Mouse (Mus musculus) heart, embryonic 11.5 days (tissue): Measurements from ENCODE around the gene Mgat5. TPM values are rescaled to one million over a fixed set of nuclear protein-coding genes. Genes with fewer than 3 reads are reported as not detected.

Experiments
- ATAC-seq: fragments of 200-750 bp; cut with Nextera tagmentation; replicated peaks from 2 replicates; pipeline ENCODE4 v1.8.0; 2017; ENCODE audit warnings: moderate library complexity; ENCODE audit not compliant: insufficient number of reproducible peaks, low FRiP score, low TSS enrichment
- H3K27ac ChIP-seq: fragments of 300-500 bp; sonication (generic); 2 replicates; pipeline ENCODE4 v1.5.1; 2014; ENCODE audit warnings: mild to moderate bottlenecking, low read depth, low read length
- H3K27me3 ChIP-seq: fragments of 300-500 bp; sonication (generic); 2 replicates; pipeline ENCODE4 v1.6.1; 2014; ENCODE audit warnings: mild to moderate bottlenecking, low read length, mixed read lengths; ENCODE audit not compliant: control insufficient read depth, insufficient read depth
- H3K36me3 ChIP-seq: fragments of 300-500 bp; sonication (generic); 2 replicates; pipeline ENCODE4 v1.6.1; 2014; ENCODE audit warnings: mild to moderate bottlenecking, low read length, moderate library complexity, mixed read lengths; ENCODE audit not compliant: control insufficient read depth, insufficient read depth
- H3K4me1 ChIP-seq: fragments of 300-500 bp; sonication (generic); 2 replicates; pipeline ENCODE4 v1.6.1; 2014; ENCODE audit warnings: low read length; ENCODE audit not compliant: control insufficient read depth, insufficient read depth
- H3K4me2 ChIP-seq: fragments of 300-500 bp; sonication (generic); 2 replicates; pipeline ENCODE4 v1.6.1; 2014; ENCODE audit warnings: mild to moderate bottlenecking, moderate library complexity
- H3K4me3 ChIP-seq: fragments of 300-500 bp; sonication (generic); 2 replicates; pipeline ENCODE4 v1.5.1; 2014; ENCODE audit warnings: low read depth, low read length
- H3K9ac ChIP-seq: fragments of 300-500 bp; sonication (generic); 2 replicates; pipeline ENCODE4 v1.6.1; 2014; ENCODE audit warnings: mild to moderate bottlenecking, low read depth, low read length, moderate library complexity
- H3K9me3 ChIP-seq: fragments of 300-500 bp; sonication (generic); replicated peaks from 2 replicates; pipeline ENCODE4 v1.6.1; 2016; ENCODE audit warnings: low read length; ENCODE audit not compliant: control insufficient read depth
- WGBS: fragments of 180-500 bp; shearing (Covaris S2); extraction: QIAGEN DNeasy Blood & Tissue Kit; methylation state at CpG from one replicate; pipeline ENCODE4 v1.1.7; 2014; ENCODE audit not compliant: insufficient replicate concordance; 5-methylcytosine and 5-hydroxymethylcytosine counted together
- polyA plus RNA-seq: library from polyadenylated mRNA; unstranded; fragments of >200 nt; fragmentation: Nextera tagmentation; extraction: Ambion mirVana; gene quantifications from 2 replicates; pipeline ENCODE4 v1.2.1, GENCODE M21; 2014

The Mgat5 gene
- polyA plus RNA-seq, 1 experiment from 2014 or later = 4.9 TPM

- H3K4me3 ChIP-seq = no peak overlapping the region
- no peaks in the 10 kb centered on the region for H3K27me3 ChIP-seq
- H3K36me3 ChIP-seq = peaks cover 9% of the 10 kb centered on the region; the same call in 1 of the 2 replicates
- H3K9me3 ChIP-seq = no peaks in the 10 kb centered on the region; the same call in 1 of the 2 replicates
- no peak for ATAC-seq
- H3K4me2 ChIP-seq = no peak overlapping the region
- H3K4me1 ChIP-seq = no peaks in the 10 kb centered on the region
- 91% methylated on average over 9 of the region's 9 CpGs for WGBS
- H3K9ac ChIP-seq = no peak overlapping the region
- no peak overlapping the region for H3K27ac ChIP-seq
Measured at GRCm38 (mm10) chr1:127387661-127388060, 182.8 kb downstream of the Mgat5 start.

- Histone ChIP-seq H3K4me2 (no peak overlapping the region), H3K4me3 (no peak overlapping the region), H3K27ac (no peak overlapping the region), H3K9me3 (no peaks in the 10 kb centered on the region; the same call in 1 of the 2 replicates), H3K27me3 (no peaks in the 10 kb centered on the region), H3K4me1 (no peaks in the 10 kb centered on the region), H3K9ac (no peak overlapping the region), H3K36me3 (peaks cover 7% of the 10 kb centered on the region)
- WGBS = 90% methylated on average over 2 of the region's 2 CpGs
- no peak for ATAC-seq
Measured at GRCm38 (mm10) chr1:127394716-127395115, 189.9 kb downstream of the Mgat5 start.

DNA sequence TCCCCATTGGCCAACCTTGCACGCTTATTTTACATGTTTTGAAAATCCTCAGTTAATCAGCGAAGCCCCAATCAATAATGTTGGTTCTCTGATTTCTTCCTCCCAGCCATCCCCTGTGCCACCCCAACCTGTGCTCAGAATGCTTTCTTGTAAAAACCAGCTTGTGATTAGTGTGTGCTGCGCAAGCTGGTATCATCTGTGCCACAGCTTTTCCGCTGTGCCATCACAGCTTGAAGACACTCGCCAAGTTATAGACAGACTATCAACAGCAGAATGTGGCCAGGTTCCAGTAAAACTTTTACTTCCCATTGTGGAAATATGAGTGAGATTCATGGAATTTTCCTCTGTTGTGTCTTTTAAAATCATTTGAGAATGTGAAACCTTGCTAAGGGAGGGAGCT, 190.9 kb downstream of the Mgat5 start:
- Histone ChIP-seq H3K9ac (no peak overlapping the region), H3K4me2 (no peak overlapping the region), H3K4me1 (no peaks in the 10 kb centered on the region), H3K4me3 (no peak overlapping the region), H3K27me3 (no peaks in the 10 kb centered on the region), H3K36me3 (peaks cover 7% of the 10 kb centered on the region), H3K27ac (no peak overlapping the region), H3K9me3 (no peaks in the 10 kb centered on the region; the same call in 1 of the 2 replicates)
- WGBS = 93% methylated on average over 5 of the region's 5 CpGs
- ATAC-seq = no peak

DNA sequence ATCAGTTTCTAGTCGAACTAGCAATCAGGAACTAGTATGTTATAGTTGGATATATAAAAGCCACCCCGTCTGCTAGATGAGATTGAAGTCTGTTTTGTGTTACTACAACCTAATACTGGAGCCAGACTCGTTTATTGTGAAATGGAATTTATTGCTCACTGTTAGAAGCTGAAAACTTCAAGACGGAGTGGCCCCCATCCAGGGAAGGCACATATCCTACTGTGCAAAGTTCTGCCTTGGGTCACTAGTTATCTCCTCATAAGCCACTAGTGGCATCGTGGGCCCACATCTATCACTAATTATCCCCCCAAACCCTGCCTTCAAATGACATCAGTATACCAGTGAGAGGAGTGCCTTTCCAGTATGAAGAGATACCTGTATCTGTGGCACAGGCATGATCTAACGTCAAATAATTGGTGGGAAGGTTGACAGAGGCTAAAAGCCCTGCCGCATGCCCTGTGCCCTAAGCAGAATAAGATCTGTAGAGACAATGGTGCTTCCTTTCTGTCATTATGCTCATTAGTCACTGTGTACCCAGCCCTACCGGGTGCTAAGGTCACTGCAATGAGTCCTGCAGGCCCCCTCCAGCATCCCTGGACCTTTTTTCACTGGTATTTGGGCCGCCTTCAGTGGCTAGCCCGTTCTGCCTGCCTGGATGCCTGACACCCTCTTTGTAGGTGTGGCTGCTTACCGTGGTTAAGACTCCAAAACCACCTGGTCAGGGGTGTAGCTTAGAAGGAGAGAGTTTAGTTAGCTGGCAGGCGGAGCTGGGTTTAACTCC, 191.9 kb downstream of the Mgat5 start:
- Histone ChIP-seq H3K4me3 (no peak overlapping the region), H3K9ac (no peak overlapping the region), H3K27me3 (no peaks in the 10 kb centered on the region), H3K4me2 (no peak overlapping the region), H3K9me3 (no peaks in the 10 kb centered on the region), H3K36me3 (peaks cover under 1% of the 10 kb centered on the region), H3K27ac (no peak overlapping the region), H3K4me1 (no peaks in the 10 kb centered on the region)
- WGBS = 73% methylated on average over 12 of the region's 12 CpGs
- no peak for ATAC-seq

- H3K27ac ChIP-seq = no peak overlapping the region
- H3K9ac ChIP-seq = no peak overlapping the region
- no peaks in the 10 kb centered on the region for H3K9me3 ChIP-seq
- no peak overlapping the region for H3K4me3 ChIP-seq
- no peaks in the 10 kb centered on the region for H3K27me3 ChIP-seq
- no peak for ATAC-seq
- no peak overlapping the region for H3K4me2 ChIP-seq
- no peaks in the 10 kb centered on the region for H3K4me1 ChIP-seq
- no peaks in the 10 kb centered on the region; the same call in 1 of the 2 replicates for H3K36me3 ChIP-seq
- 80% methylated on average over 13 of the region's 13 CpGs for WGBS
Measured at GRCm38 (mm10) chr1:127397396-127397795, 192.6 kb downstream of the Mgat5 start.

GRCm38 (mm10) chr1:127398186-127398585, 193.4 kb downstream of the Mgat5 start:
- no peak overlapping the region for H3K9ac ChIP-seq
- no peaks in the 10 kb centered on the region for H3K9me3 ChIP-seq
- H3K36me3 ChIP-seq = no peaks in the 10 kb centered on the region; the same call in 1 of the 2 replicates
- no peak for ATAC-seq
- H3K27me3 ChIP-seq = no peaks in the 10 kb centered on the region
- WGBS = 89% methylated on average over 5 of the region's 5 CpGs
- no peak overlapping the region for H3K27ac ChIP-seq
- H3K4me1 ChIP-seq = no peaks in the 10 kb centered on the region
- H3K4me3 ChIP-seq = no peak overlapping the region
- H3K4me2 ChIP-seq = no peak overlapping the region

DNA sequence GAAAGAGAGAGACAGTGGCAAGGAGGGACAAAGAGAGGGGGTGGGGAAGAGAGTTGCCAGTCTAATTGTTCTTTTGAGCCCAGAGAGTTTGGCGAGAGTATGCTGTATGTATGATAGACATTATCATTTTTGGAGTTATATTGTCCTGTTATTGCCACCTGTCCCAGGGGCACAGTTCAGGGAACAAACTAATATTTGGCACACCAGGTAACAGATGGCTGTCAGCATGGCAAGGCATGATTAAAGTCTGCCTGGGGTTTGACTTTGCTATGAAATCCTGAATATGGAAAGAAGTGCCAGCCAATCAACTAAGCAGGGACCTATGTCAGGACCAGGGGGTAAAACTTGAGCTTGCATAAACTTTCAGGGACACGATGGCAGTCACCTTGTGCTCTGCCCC, 195.4 kb downstream of the Mgat5 start:
- Histone ChIP-seq H3K27me3 (no peaks in the 10 kb centered on the region), H3K27ac (no peak overlapping the region), H3K9me3 (no peaks in the 10 kb centered on the region), H3K9ac (no peak overlapping the region), H3K4me3 (no peak overlapping the region), H3K36me3 (no peaks in the 10 kb centered on the region; the same call in 1 of the 2 replicates), H3K4me2 (no peak overlapping the region), H3K4me1 (no peaks in the 10 kb centered on the region)
- ATAC-seq = no peak
- 74% methylated on average over 2 of the region's 2 CpGs for WGBS

DNA sequence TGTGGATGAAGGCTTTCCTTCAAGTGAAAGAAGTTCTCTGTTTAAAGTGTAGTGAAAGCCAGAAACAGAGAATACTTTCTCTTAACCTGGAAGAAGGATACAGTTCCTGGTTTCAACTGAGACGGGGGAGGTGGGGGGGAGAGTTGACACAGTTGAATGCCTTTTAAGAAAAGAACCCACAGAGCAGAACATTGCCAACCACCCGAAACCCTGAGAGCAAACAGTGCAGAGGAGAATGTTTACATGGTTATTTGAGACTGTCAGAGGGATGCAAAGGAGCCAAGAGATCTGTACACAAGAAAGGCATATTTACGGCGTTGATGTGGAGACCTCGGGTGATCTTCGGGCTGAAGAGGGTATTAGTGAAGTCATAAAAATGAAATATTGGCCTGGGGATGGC, 195.9 kb downstream of the Mgat5 start:
- no peak overlapping the region for H3K27ac ChIP-seq
- ATAC-seq = no peak
- no peaks in the 10 kb centered on the region for H3K4me1 ChIP-seq
- H3K9me3 ChIP-seq = no peaks in the 10 kb centered on the region
- no peak overlapping the region for H3K4me2 ChIP-seq
- H3K36me3 ChIP-seq = no peaks in the 10 kb centered on the region; the same call in 1 of the 2 replicates
- H3K9ac ChIP-seq = no peak overlapping the region
- H3K27me3 ChIP-seq = no peaks in the 10 kb centered on the region
- 76% methylated on average over 6 of the region's 6 CpGs for WGBS
- H3K4me3 ChIP-seq = no peak overlapping the region

DNA sequence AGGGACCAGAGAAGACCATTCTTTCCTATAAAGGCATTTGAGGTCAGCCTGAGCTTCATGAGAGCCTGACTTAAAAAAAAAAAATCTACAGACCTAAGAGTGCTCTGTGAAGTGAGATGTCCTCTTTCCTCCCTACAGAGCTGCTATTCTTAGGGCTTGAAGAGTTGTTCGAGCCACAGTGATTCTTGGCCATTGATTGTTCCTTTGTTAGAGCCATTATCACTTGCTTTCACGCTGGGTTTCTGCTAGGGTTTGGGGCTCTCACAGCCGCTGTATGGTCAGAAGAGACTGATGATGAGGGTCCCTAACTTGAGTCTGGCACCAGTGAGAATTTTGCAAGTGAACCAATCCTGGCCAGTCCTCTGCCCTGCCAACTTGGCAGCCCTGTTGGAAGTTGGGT, 199.8 kb downstream of the Mgat5 start:
- Histone ChIP-seq H3K4me1 (peaks cover 7% of the 10 kb centered on the region; the same call in 1 of the 2 replicates), H3K27ac (no peak overlapping the region), H3K27me3 (no peaks in the 10 kb centered on the region), H3K4me2 (no peak overlapping the region), H3K4me3 (no peak overlapping the region), H3K9me3 (no peaks in the 10 kb centered on the region), H3K9ac (no peak overlapping the region), H3K36me3 (no peaks in the 10 kb centered on the region)
- no peak for ATAC-seq
- 47% methylated on average over 3 of the region's 3 CpGs for WGBS
